Mouse (Mus musculus) heart, embryonic 14.5 days (tissue): ENCODE data around the gene Ctdsp1. TPM values are rescaled to one million over a fixed set of nuclear protein-coding genes. Genes with fewer than 3 reads are reported as not detected.

Experiments used
- ATAC-seq: fragments of 200-750 bp; cut with Nextera tagmentation; 2 replicates; pipeline ENCODE4 v1.8.0; 2017; ENCODE audit warnings: low read depth, moderate TSS enrichment; ENCODE audit not compliant: insufficient number of reproducible peaks, insufficient read depth, low FRiP score
- H3K27ac ChIP-seq, 2 experiments: fragments of 200-500 bp in 1 of 2; fragments of 300-500 bp in 1 of 2; sonication (generic) in 1 of 2; replicated peaks in 1 of 2; 2 replicates each; pipeline ENCODE4 v1.5.1; 2012 to 2014; ENCODE audit warnings: low read depth in 2 of 2, low read length in 2 of 2, control low read depth in 1 of 2, mild to moderate bottlenecking in 1 of 2, mixed read lengths in 1 of 2; ENCODE audit not compliant: control insufficient read depth in 1 of 2, insufficient read depth in 1 of 2
- H3K27me3 ChIP-seq: fragments of 300-500 bp; sonication (generic); 2 replicates; pipeline ENCODE4 v1.6.1; 2014; ENCODE audit warnings: mild to moderate bottlenecking, low read length, control low read depth; ENCODE audit not compliant: control insufficient read depth, insufficient read depth
- H3K36me3 ChIP-seq: fragments of 300-500 bp; sonication (generic); 2 replicates; pipeline ENCODE4 v1.6.1; 2014; ENCODE audit warnings: mild to moderate bottlenecking, control low read depth, low read length, mixed read lengths; ENCODE audit not compliant: control insufficient read depth, insufficient read depth
- H3K4me1 ChIP-seq, 2 experiments: fragments of 200-500 bp in 1 of 2; fragments of 300-500 bp in 1 of 2; sonication (generic) in 1 of 2; 2 replicates each; pipeline ENCODE4 v1.6.1; 2012 to 2014; ENCODE audit warnings: low read length in 2 of 2, control low read depth in 1 of 2, mixed read lengths in 1 of 2; ENCODE audit not compliant: control insufficient read depth in 2 of 2, insufficient read depth in 2 of 2
- H3K4me2 ChIP-seq: fragments of 300-500 bp; sonication (generic); 2 replicates; pipeline ENCODE4 v1.6.1; 2014; ENCODE audit warnings: mild to moderate bottlenecking, low read length
- H3K4me3 ChIP-seq, 2 experiments: fragments of 200-500 bp in 1 of 2; fragments of 300-500 bp in 1 of 2; sonication (generic) in 1 of 2; 2 replicates each; pipeline ENCODE4 v1.5.1; 2012 to 2014; ENCODE audit warnings: low read length in 2 of 2, mild to moderate bottlenecking in 2 of 2, control low read depth in 1 of 2, low read depth in 1 of 2, moderate library complexity in 1 of 2; ENCODE audit not compliant: control insufficient read depth in 1 of 2, insufficient read depth in 1 of 2
- H3K9ac ChIP-seq: fragments of 300-500 bp; sonication (generic); 2 replicates; pipeline ENCODE4 v1.6.1; 2014; ENCODE audit warnings: mild to moderate bottlenecking, low read length
- H3K9me3 ChIP-seq: fragments of 300-500 bp; sonication (generic); 2 replicates; pipeline ENCODE4 v1.6.1; 2016; ENCODE audit warnings: low read length, control low read depth; ENCODE audit not compliant: control insufficient read depth
- WGBS: fragments of 180-500 bp; shearing (Covaris S2); extraction: QIAGEN DNeasy Blood & Tissue Kit; methylation state at CpG from one replicate; pipeline ENCODE4 v1.1.7; 2014; 5-methylcytosine and 5-hydroxymethylcytosine counted together
- microRNA counts: library from miRNA; unstranded; fragments of <30 nt; microRNA quantifications from one replicate; lab custom pipeline; 2016
- microRNA-seq: library from miRNA; unstranded; fragments of <30 nt; microRNA quantifications from one replicate; pipeline ENCODE4, GENCODE M21; 2016
- polyA plus RNA-seq: library from polyadenylated mRNA; unstranded; fragments of >200 nt; fragmentation: Nextera tagmentation; extraction: Ambion mirVana; gene quantifications from 2 replicates; pipeline ENCODE4 v1.2.1, GENCODE M21; 2014

Ctdsp1 gene
- polyA plus RNA-seq, 1 experiment from 2014 or later = 67.3 TPM

DNA sequence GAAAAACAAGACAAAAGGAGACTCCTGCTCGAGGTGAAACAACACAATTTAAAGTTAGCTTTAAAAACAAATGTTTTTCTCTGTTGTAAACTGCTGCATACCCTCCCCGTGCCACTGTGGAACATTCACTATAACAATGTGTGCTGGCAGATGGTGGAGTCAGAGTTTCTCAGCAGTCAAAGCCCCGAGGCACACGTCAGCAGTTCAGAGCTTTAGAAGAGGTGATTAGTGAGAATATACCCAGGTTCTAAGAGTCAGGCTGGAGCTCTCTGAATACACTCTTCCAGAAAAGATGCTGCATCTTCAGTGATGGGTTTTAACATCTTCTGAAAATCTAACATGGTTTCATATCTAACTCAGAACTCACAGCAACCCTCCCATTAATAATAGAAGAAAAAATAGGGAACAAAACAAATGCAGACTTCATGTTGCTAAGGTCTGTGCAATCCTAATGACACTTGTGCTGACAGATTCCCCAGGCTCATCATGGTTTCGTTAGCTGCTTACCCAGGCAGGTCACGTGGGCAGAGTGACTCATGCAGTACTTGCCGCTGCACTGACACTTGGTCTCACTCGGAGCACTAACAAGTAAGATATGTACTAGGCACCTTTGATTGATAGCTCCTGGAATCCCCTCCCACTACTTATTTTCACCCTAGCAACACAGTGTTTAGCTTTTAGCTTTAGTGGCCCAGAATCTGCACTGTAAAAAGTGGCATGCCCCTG, 46.6 kb downstream of the Ctdsp1 start:
- Histone ChIP-seq H3K9me3 (no peaks in the 10 kb centered on the region), H3K27ac (peak overlapping the region in 1 of 2 experiments; percentile 44; a peak in 1 of 4 replicates), H3K4me1 (peaks cover 8 to 11% of the 10 kb centered on the region in 2 experiments), H3K36me3 (peaks cover 83% of the 10 kb centered on the region), H3K4me2 (no peak overlapping the region), H3K4me3 (no peak overlapping the region), H3K27me3 (no peaks in the 10 kb centered on the region), H3K9ac (no peak overlapping the region)
- 31% methylated on average over 8 of the region's 8 CpGs for WGBS
- ATAC-seq = peak; percentile 69; the same call in 1 of the 2 replicates

DNA sequence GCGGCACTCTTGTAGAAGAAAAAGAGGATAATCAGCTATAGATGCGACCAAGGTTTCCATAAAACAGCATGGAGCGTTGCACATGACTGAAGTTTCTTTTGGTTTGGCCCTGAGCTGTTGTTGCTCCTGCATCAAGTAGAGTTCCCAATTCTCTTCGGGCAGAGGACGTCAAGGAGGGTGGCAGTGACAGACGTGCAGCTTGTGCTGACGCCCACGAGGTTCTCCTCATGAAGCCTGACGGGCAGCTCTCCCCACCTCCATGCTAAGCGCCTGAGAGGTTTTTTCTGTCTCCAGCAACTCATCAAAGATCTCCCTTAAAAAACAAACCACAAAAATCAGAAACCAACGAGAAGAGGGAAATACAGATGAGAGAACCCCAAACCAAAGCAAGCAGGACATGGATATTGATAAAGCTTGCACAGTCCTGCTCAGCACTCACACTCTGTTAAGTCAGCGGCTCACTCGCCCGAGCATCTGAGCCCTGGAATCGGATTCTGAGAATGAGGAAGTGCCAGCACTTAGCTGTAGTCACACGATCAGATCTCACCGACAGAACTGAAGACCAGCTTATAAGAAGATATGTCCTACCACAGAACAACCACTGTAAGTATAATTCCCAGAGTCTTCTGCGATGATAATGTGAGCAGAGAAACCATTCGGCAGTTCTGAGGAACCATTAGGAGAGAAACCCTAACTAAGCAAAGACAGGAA, 48.0 kb downstream of the Ctdsp1 start:
- ATAC-seq = no peak
- Histone ChIP-seq H3K4me1 (peaks cover 5 to 6% of the 10 kb centered on the region in 2 experiments), H3K27ac (no peak overlapping the region), H3K4me2 (no peak overlapping the region), H3K4me3 (no peak overlapping the region), H3K36me3 (peaks cover 88% of the 10 kb centered on the region), H3K27me3 (no peaks in the 10 kb centered on the region), H3K9me3 (no peaks in the 10 kb centered on the region), H3K9ac (no peak overlapping the region)
- WGBS = 82% methylated on average over 19 of the region's 19 CpGs

GRCm38 (mm10) chr1:74444538-74444937, 53.2 kb downstream of the Ctdsp1 start:
- H3K4me2 ChIP-seq = no peak overlapping the region
- H3K9me3 ChIP-seq = no peaks in the 10 kb centered on the region
- no peaks in the 10 kb centered on the region for H3K4me1 ChIP-seq
- WGBS = 92% methylated on average over 2 of the region's 2 CpGs
- no peak overlapping the region for H3K27ac ChIP-seq
- peaks cover 76% of the 10 kb centered on the region for H3K36me3 ChIP-seq
- no peak overlapping the region for H3K4me3 ChIP-seq
- no peak for ATAC-seq
- no peaks in the 10 kb centered on the region for H3K27me3 ChIP-seq
- no peak overlapping the region for H3K9ac ChIP-seq

MicroRNAs encoded within 50 kb of the gene (microRNA counts, 519-probe panel; counts per million panel counts)
- microRNA mmu-miR-26b (lab: Ali Mortazavi, UCI) = 5,357 counts per million, percentile 83 among the panel's probes with 10 or more counts

Small RNAs within 50 kb of the gene (microRNA-seq; reads per million reads assigned to microRNA genes)
- gene Mir26b = 41,456 reads per million, percentile 98 among the genes with 10 or more reads in this experiment

Other genes starting within 250 kb of the Ctdsp1 start
- gene Cxcr2, start 237.5 kb upstream of the Ctdsp1 start, polyA plus RNA-seq = 0.08 TPM in 1 of 2 replicates, not detected in the other
- gene Cxcr1, start 196.9 kb upstream of the Ctdsp1 start, polyA plus RNA-seq = not detected in 2 replicates
- 351 and 359 TPM in 2 replicates for gene Arpc2, start 155.4 kb upstream of the Ctdsp1 start, polyA plus RNA-seq
- gene Gpbar1, start 113.0 kb upstream of the Ctdsp1 start, polyA plus RNA-seq = 0.57 and 0.69 TPM in 2 replicates
- gene Aamp, start 106.8 kb upstream of the Ctdsp1 start, polyA plus RNA-seq = 180 and 187 TPM in 2 replicates
- gene Pnkd, start 106.6 kb upstream of the Ctdsp1 start, polyA plus RNA-seq = 320 and 338 TPM in 2 replicates
- gene Tmbim1, start 85.9 kb upstream of the Ctdsp1 start, polyA plus RNA-seq = 39.1 and 40.5 TPM in 2 replicates
- gene Catip, start 29.4 kb upstream of the Ctdsp1 start, polyA plus RNA-seq = 0.34 and 0.55 TPM in 2 replicates
- 4.4 and 4.9 TPM in 2 replicates for gene Slc11a1, start 16.3 kb upstream of the Ctdsp1 start, polyA plus RNA-seq
- gene Vil1, start 17.9 kb downstream of the Ctdsp1 start, polyA plus RNA-seq = 0.27 and 0.38 TPM in 2 replicates
- 29.9 and 32.6 TPM in 2 replicates for gene Cnot9, start 114.5 kb downstream of the Ctdsp1 start, polyA plus RNA-seq
- 0.68 and 0.88 TPM in 2 replicates for gene Plcd4, start 151.4 kb downstream of the Ctdsp1 start, polyA plus RNA-seq
- 21.0 and 22.1 TPM in 2 replicates for gene Usp37, start 152.8 kb downstream of the Ctdsp1 start, polyA plus RNA-seq
- 6.5 and 7.3 TPM in 2 replicates for gene Zfp142, start 196.7 kb downstream of the Ctdsp1 start, polyA plus RNA-seq
- gene Bcs1l, start 196.8 kb downstream of the Ctdsp1 start, polyA plus RNA-seq = 24.1 and 27.1 TPM in 2 replicates
- 5.1 TPM in 2 replicates for gene Rnf25, start 209.9 kb downstream of the Ctdsp1 start, polyA plus RNA-seq
- gene Stk36, start 209.9 kb downstream of the Ctdsp1 start, polyA plus RNA-seq = 2.5 and 2.8 TPM in 2 replicates